Mouse (Mus musculus) hindbrain, embryonic 14.5 days (tissue): ENCODE data around the gene Hpn. TPM values are rescaled to one million over a fixed set of nuclear protein-coding genes. Genes with fewer than 3 reads are reported as not detected.
A peak's percentile ranks its signal among the peaks of the same experiment; 100 is the strongest.

Source experiments
- ATAC-seq: fragments of 200-750 bp; cut with Nextera tagmentation; 2 replicates; pipeline ENCODE4 v1.8.0; 2017; ENCODE audit warnings: moderate number of reproducible peaks, mild to moderate bottlenecking, moderate TSS enrichment, moderate library complexity; ENCODE audit not compliant: low FRiP score
- DNase-seq: peaks from one replicate; pipeline ENCODE4 v3.0.0-alpha.2; 2015; ENCODE audit warnings: low spot score
- H3K27ac ChIP-seq: fragments of 300-500 bp; sonication (generic); 2 replicates; pipeline ENCODE4 v1.5.1; 2014; ENCODE audit warnings: mild to moderate bottlenecking, moderate library complexity
- H3K27me3 ChIP-seq: fragments of 300-500 bp; sonication (generic); 2 replicates; pipeline ENCODE4 v1.6.1; 2014; ENCODE audit warnings: mild to moderate bottlenecking, low read length, mixed read lengths; ENCODE audit not compliant: control insufficient read depth, insufficient read depth
- H3K36me3 ChIP-seq: fragments of 300-500 bp; sonication (generic); replicated peaks from 2 replicates; pipeline ENCODE4 v1.6.1; 2014; ENCODE audit not compliant: control insufficient read depth, insufficient read depth
- H3K4me1 ChIP-seq: fragments of 300-500 bp; sonication (generic); replicated peaks from 2 replicates; pipeline ENCODE4 v1.6.1; 2014; ENCODE audit warnings: antibody characterized with exemption, low read length, mixed read lengths; ENCODE audit not compliant: control insufficient read depth, insufficient read depth
- H3K4me2 ChIP-seq: fragments of 300-500 bp; sonication (generic); replicated peaks from 2 replicates; pipeline ENCODE4 v1.6.1; 2014; ENCODE audit warnings: mild to moderate bottlenecking, moderate library complexity
- H3K4me3 ChIP-seq: fragments of 300-500 bp; sonication (generic); replicated peaks from 2 replicates; pipeline ENCODE4 v1.5.1; 2014; ENCODE audit warnings: mild to moderate bottlenecking, low read length
- H3K9ac ChIP-seq: fragments of 300-500 bp; sonication (generic); 2 replicates; pipeline ENCODE4 v1.6.1; 2014
- H3K9me3 ChIP-seq: fragments of 300-500 bp; sonication (generic); 2 replicates; pipeline ENCODE4 v1.6.1; 2016; ENCODE audit warnings: low read length; ENCODE audit not compliant: control insufficient read depth
- WGBS: fragments of 180-500 bp; shearing (Covaris S2); extraction: QIAGEN DNeasy Blood & Tissue Kit; methylation state at CpG from one replicate; pipeline ENCODE4 v1.1.7; 2014; 5-methylcytosine and 5-hydroxymethylcytosine counted together
- polyA plus RNA-seq: library from polyadenylated mRNA; unstranded; fragments of >200 nt; fragmentation: Nextera tagmentation; extraction: Ambion mirVana; gene quantifications from 2 replicates; pipeline ENCODE4 v1.2.1, GENCODE M21; 2014

Gene Hpn
- polyA plus RNA-seq, 1 experiment from 2014 or later = 0.67 TPM

GRCm38 (mm10) chr7:31081106-31081505 lies 34.0 kb downstream of the Hpn start:
- Histone ChIP-seq H3K27me3 (no peaks in the 10 kb centered on the region), H3K4me2 (no peak overlapping the region), H3K27ac (no peak overlapping the region), H3K4me1 (0 out of 2 replicates have a peak, but pooled peaks cover 4% of the 10 kb centered on the region), H3K4me3 (no peak overlapping the region), H3K36me3 (no peaks in the 10 kb centered on the region), H3K9me3 (no peaks in the 10 kb centered on the region), H3K9ac (no peak overlapping the region)
- ATAC-seq (no peak), DNase-seq (no peak)
- WGBS = 56% methylated on average over 1 of the region's 1 CpGs

GRCm38 (mm10) chr7:31080611-31081010 lies 34.5 kb downstream of the Hpn start:
- no peak overlapping the region for H3K4me2 ChIP-seq
- no peak for DNase-seq
- no peak overlapping the region for H3K4me3 ChIP-seq
- no peaks in the 10 kb centered on the region for H3K36me3 ChIP-seq
- H3K4me1 ChIP-seq = 0 out of 2 replicates have a peak, but pooled peaks cover 4% of the 10 kb centered on the region
- no peaks in the 10 kb centered on the region for H3K27me3 ChIP-seq
- H3K9ac ChIP-seq = no peak overlapping the region
- no peak overlapping the region for H3K27ac ChIP-seq
- no peaks in the 10 kb centered on the region for H3K9me3 ChIP-seq
- no peak for ATAC-seq
- 38% methylated on average over 3 of the region's 3 CpGs for WGBS

- H3K36me3 ChIP-seq = no peaks in the 10 kb centered on the region
- no peaks in the 10 kb centered on the region for H3K9me3 ChIP-seq
- DNase-seq (no peak), ATAC-seq (no peak)
- no peak overlapping the region for H3K4me2 ChIP-seq
- no peak overlapping the region for H3K27ac ChIP-seq
- no peaks in the 10 kb centered on the region for H3K27me3 ChIP-seq
- H3K4me1 ChIP-seq = 0 out of 2 replicates have a peak, but pooled peaks cover 4% of the 10 kb centered on the region
- H3K4me3 ChIP-seq = no peak overlapping the region
- H3K9ac ChIP-seq = no peak overlapping the region
- 91% methylated on average over 8 of the region's 8 CpGs for WGBS
These were observed 35.4 kb downstream of the Hpn start for GRCm38 (mm10) chr7:31079670-31080069.

- Histone ChIP-seq H3K9ac (no peak overlapping the region), H3K27me3 (no peaks in the 10 kb centered on the region), H3K36me3 (no peaks in the 10 kb centered on the region), H3K27ac (no peak overlapping the region), H3K4me1 (0 out of 2 replicates have a peak, but pooled peaks cover 1% of the 10 kb centered on the region), H3K9me3 (no peaks in the 10 kb centered on the region), H3K4me3 (no peak overlapping the region), H3K4me2 (no peak overlapping the region)
- ATAC-seq (0 out of 2 replicates have a peak, but pooled peaks have one; percentile 32), DNase-seq (peak; percentile 75)
- WGBS = 48% methylated on average over 5 of the region's 5 CpGs
These were observed 37.1 kb downstream of the Hpn start for GRCm38 (mm10) chr7:31077885-31078445.

GRCm38 (mm10) chr7:31077470-31077869 lies 37.6 kb downstream of the Hpn start:
- DNase-seq = no peak
- 49% methylated on average over 6 of the region's 6 CpGs for WGBS
- no peak overlapping the region for H3K27ac ChIP-seq

GRCm38 (mm10) chr7:31076492-31076891 lies 38.6 kb downstream of the Hpn start, which contains the start of gene Fxyd3:
Gene Fxyd3, minus strand, starts transcription at chr7:31076704.
- no peak within 1 kb of the TSS for H3K27ac ChIP-seq
- H3K4me3 ChIP-seq = no peak within 1 kb of the TSS
- no peaks in the 10 kb centered on the region for H3K4me1 ChIP-seq
- H3K9me3 ChIP-seq = no peaks in the 10 kb centered on the region
- H3K9ac ChIP-seq = no peak within 1 kb of the TSS
- no peak for ATAC-seq
- H3K27me3 ChIP-seq = no peaks in the 10 kb centered on the region
- no peak for DNase-seq
- 71% methylated on average over 5 of the region's 5 CpGs for WGBS
- H3K4me2 ChIP-seq = no peak within 1 kb of the TSS
- no peaks in the 10 kb centered on the region for H3K36me3 ChIP-seq

More at GRCm38 (mm10) chr7:31077470-31077869, 37.6 kb downstream of the Hpn start:
- H3K36me3 ChIP-seq = no peaks in the 10 kb centered on the region
- no peaks in the 10 kb centered on the region for H3K4me1 ChIP-seq
- no peaks in the 10 kb centered on the region for H3K27me3 ChIP-seq
- no peaks in the 10 kb centered on the region for H3K9me3 ChIP-seq
- H3K4me2 ChIP-seq = no peak overlapping the region
- peak; percentile 55; the same call in 1 of the 2 replicates for ATAC-seq
- H3K9ac ChIP-seq = no peak overlapping the region
- H3K4me3 ChIP-seq = no peak overlapping the region

GRCm38 (mm10) chr7:31074713-31075069 lies 40.4 kb downstream of the Hpn start:
- Histone ChIP-seq H3K4me3 (no peak overlapping the region), H3K36me3 (no peaks in the 10 kb centered on the region), H3K4me1 (no peaks in the 10 kb centered on the region), H3K27me3 (no peaks in the 10 kb centered on the region), H3K9ac (no peak overlapping the region), H3K4me2 (no peak overlapping the region), H3K9me3 (no peaks in the 10 kb centered on the region), H3K27ac (no peak overlapping the region)
- DNase-seq (no peak), ATAC-seq (no peak)
- 75% methylated on average over 5 of the region's 5 CpGs for WGBS

GRCm38 (mm10) chr7:31074061-31074712 lies 40.9 kb downstream of the Hpn start:
- H3K4me1 ChIP-seq = no peaks in the 10 kb centered on the region
- H3K9ac ChIP-seq = no peak overlapping the region
- no peak overlapping the region for H3K27ac ChIP-seq
- WGBS = 57% methylated on average over 7 of the region's 7 CpGs
- ATAC-seq (no peak), DNase-seq (no peak)
- no peaks in the 10 kb centered on the region for H3K36me3 ChIP-seq
- no peaks in the 10 kb centered on the region for H3K27me3 ChIP-seq
- H3K4me3 ChIP-seq = no peak overlapping the region
- no peak overlapping the region for H3K4me2 ChIP-seq
- no peaks in the 10 kb centered on the region for H3K9me3 ChIP-seq

- Histone ChIP-seq H3K9ac (no peak overlapping the region), H3K27ac (no peak overlapping the region), H3K9me3 (no peaks in the 10 kb centered on the region), H3K4me3 (no peak overlapping the region), H3K36me3 (no peaks in the 10 kb centered on the region), H3K4me2 (no peak overlapping the region), H3K27me3 (no peaks in the 10 kb centered on the region), H3K4me1 (no peaks in the 10 kb centered on the region)
- ATAC-seq = no peak
- no peak for DNase-seq
These were observed 41.5 kb downstream of the Hpn start for GRCm38 (mm10) chr7:31073546-31073945.
